Mouse (Mus musculus) heart, adult 2 months (tissue): ENCODE measurements at regions not wholly inside any gene's neighbourhood (a gene's known extent, or its start where the extent isn't known, plus 50 kb on each side); places are given as distances from the start of the nearest gene placed in this dataset.

Source experiments
- EP300 ChIP-seq: fragments of 200-500 bp; IDR thresholded peaks from 2 replicates; pipeline ENCODE4 v1.6.1; 2011; ENCODE audit warnings: low read depth, low read length, control low read depth; ENCODE audit not compliant: insufficient read depth
- POLR2A ChIP-seq: fragments of 200-500 bp; IDR thresholded peaks from 2 replicates; pipeline ENCODE4 v1.6.1; 2011; ENCODE audit warnings: mild to moderate bottlenecking, low read depth, low read length, control low read depth; ENCODE audit not compliant: insufficient read depth

- TF ChIP-seq EP300 (no peak), POLR2A (no peak)
Measured at GRCm38 (mm10) chr17:68165171-68165825, 108.3 kb upstream of the L3mbtl4 start.
